Mouse (Mus musculus): ENCODE data around the gene Plbd1.

Plbd1 gene

DNA sequence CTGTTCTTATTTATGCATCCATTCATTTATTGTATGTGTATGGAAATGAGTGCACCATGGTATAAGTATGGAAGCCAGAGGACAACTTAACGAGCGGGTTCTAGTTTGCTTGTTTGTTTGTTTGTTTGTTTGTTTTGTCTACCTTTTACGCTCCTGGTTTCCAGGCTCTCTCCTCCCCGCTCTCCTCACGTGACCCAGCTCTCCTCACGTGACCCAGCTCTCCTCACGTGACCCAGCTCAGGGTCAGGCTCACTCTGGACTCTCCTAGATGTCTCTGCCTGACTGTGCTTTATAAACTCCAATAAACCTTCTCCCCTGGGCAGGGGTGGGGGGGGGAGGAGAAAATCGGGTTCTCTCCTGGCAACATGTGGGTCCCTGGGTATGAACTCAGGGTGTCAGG, 11.1 kb downstream of the Plbd1 start:
- no peak for DNase-seq (ENCODE audit: low read depth, low spot score)

DNA sequence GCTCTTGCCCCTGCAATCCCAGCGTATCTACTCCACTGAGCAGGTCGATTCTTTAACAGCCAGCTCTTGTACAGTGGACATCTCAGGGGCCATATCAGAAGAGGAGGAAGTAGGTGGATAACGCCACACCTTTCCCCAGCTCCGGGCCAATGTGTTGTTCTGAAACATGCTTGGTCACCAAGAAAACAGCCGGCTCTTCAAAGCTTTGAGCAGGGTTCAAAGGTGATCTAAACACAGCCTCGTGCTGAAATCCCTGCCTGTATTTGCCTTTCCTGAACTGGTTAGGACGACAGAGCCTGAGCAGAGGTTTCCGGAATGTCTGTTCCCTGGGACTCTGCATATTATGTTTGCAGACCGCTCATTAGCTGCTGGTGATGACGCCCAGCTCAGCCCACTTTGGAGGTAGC, 14.3 kb downstream of the Plbd1 start:
- no peak for DNase-seq (ENCODE audit: low read depth, low spot score)

DNA sequence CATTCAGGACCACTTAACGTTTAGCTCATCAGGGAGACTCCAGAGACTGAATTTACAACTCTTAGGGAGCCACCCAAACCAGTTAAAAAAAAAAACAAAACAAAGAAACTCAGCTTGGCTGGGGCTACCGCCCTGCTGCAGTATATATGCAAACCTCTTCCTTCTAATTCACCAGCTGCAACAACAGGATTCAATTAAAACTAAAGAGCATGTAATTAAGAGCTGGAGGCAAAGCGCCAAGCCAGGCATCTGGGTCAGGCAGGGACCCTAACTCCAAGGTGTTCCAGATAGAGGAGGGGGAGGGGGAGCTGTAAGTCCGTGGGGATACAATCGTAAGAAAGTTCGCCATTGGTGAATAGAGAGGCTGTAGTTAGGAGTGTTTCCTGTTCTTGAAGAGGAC, 15.5 kb downstream of the Plbd1 start:
- DNase-seq (ENCODE audit: low read depth, low spot score) = no peak

GRCm38 (mm10) chr6:136645754-136646153, 16.0 kb downstream of the Plbd1 start:
- DNase-seq (ENCODE audit: low read depth, low spot score) = no peak

- DNase-seq (ENCODE audit: low read depth, low spot score) = no peak
Observed at GRCm38 (mm10) chr6:136644171-136644570, 17.6 kb downstream of the Plbd1 start.

DNA sequence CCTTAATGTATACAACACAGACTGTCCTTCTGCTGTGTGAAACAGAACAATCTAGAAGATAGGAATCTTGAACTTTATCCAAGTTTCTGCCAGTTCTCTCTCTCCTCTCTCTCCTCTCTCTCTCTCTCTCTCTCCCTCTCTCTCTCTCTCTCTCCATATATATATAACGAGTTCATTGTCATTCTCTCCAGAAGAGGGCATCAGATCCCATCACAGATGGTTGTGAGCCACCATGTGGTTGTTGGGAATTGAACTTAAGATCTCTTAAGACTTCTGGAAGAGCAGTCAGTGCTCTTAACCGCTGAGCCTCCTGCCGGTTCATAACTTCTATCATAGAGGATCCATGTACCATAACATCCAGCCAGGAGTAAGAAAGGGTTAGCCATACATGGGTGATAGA, 26.7 kb downstream of the Plbd1 start:
- DNase-seq (ENCODE audit: low read depth, low spot score) = no peak

DNA sequence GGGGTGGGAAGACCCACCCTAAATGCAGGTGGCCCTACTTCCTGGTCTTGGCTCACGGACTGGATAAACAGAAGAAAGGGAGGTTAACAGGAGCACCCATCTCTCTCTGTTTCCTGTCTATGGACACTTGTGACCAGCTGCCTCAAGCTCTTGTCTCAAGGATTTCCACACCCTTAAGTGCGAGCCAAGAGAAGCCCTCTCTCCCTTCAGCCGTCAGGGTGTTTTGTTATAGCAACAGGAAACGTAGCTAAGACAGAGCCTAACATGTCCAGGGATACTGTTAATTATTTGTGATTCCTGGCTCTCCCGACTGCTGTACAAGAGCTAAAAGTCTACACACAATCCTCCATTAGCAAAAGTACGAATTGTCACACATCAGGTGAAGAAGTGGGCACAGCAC, 28.0 kb downstream of the Plbd1 start:
- DNase-seq (ENCODE audit: low read depth, low spot score) = no peak

GRCm38 (mm10) chr6:136633154-136633553, 28.6 kb downstream of the Plbd1 start:
- no peak for DNase-seq (ENCODE audit: low read depth, low spot score)

- no peak for DNase-seq (ENCODE audit: low read depth, low spot score)
Observed at GRCm38 (mm10) chr6:136631945-136632534, 29.7 kb downstream of the Plbd1 start.

DNA sequence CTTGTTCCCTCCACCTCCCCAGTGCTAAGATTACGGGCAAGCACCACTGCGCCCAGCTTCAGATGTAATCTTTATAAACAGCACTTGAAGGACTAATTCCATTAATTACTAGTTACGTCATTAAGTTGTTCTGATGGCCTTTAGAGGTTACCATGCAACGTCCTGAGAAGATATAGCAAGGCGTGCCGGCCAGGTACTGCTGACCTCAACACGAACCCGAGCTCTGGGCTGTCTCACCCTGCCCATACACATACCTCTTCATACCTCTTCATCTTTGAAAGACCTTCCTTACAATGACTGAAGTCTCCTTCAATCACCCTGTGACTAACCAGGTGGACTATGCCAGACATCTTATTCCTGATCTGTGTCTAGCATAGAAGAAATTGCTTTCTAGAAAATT, 30.2 kb downstream of the Plbd1 start:
- DNase-seq (ENCODE audit: low read depth, low spot score) = no peak

GRCm38 (mm10) chr6:136629639-136630038, 32.1 kb downstream of the Plbd1 start:
- DNase-seq (ENCODE audit: low read depth, low spot score) = no peak

GRCm38 (mm10) chr6:136625421-136625820, 36.3 kb downstream of the Plbd1 start:
- no peak for DNase-seq (ENCODE audit: low read depth, low spot score)

GRCm38 (mm10) chr6:136620361-136621139, 41.2 kb downstream of the Plbd1 start:
- peak; percentile 42 for DNase-seq (ENCODE audit: low read depth, low spot score)

GRCm38 (mm10) chr6:136614156-136614555, 47.6 kb downstream of the Plbd1 start:
- no peak for DNase-seq (ENCODE audit: low read depth, low spot score)

GRCm38 (mm10) chr6:136612312-136612711, 49.4 kb downstream of the Plbd1 start:
- no peak for DNase-seq (ENCODE audit: low read depth, low spot score)

DNA sequence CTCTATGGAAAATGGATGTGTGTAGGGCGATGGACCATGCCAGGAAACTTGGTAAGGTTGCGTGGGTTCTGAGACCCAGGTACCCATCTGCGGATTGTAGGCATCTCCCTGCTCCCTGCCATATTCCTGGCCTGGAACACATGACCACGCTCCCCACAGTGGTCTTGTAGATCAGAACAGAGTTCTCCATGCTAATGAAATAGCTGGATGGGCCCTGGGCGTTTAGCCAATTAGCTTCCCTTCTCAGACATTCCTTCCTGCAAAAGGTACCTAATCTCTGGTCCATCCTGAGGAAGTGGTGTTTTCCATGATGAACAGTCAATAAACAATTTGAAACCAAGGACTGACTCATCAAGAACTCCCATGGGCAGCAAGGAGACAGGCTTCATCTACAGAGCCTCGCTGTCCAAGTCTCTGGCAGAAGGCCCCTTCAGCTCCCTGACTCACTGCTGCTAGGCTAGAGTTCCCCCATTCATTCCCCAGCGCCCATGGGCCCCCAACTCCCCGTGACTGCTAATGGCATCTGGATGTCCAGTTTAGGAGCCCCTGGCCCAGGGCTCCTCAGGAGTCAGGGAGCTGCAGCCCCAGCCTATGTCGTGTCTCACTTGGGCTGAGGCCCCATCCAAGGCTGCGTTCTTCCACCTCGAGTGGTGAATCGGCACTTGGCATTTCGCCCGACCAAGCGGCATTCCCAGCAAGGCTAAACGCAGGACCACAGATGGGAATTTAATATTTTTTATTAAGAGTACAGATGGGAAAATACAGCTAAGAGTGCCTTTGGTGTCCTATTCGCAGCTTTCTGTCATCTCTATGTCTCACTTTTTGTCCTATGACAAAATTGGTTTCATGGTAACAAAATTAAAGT, 50.1 kb downstream of the Plbd1 start:
- DNase-seq (ENCODE audit: low read depth, low spot score) = peak; percentile 8

GRCm38 (mm10) chr6:136602601-136603000, 59.1 kb downstream of the Plbd1 start:
- DNase-seq (ENCODE audit: low read depth, low spot score) = no peak

DNA sequence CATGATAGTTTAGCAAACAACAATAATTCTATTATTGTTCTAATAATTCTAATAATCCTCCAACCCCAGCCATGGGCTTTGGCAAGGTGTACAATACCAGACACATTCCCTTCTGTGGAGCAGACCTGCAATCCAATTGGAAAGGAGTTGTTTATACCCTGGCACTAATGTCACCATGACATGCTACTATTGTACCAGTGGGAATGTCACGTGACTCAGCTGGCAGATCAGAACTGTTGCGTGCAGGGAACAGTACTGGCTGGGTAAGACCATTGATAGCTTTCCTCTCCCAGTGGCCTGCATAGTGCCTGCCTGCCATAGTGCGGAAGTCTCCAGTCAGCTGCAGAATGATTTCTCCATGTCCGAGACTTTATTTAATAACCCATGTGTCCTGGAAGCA, 67.2 kb downstream of the Plbd1 start:
- DNase-seq (ENCODE audit: low read depth, low spot score) = no peak

- no peak for DNase-seq (ENCODE audit: low read depth, low spot score)
Observed at GRCm38 (mm10) chr6:136590739-136591138, 71.0 kb downstream of the Plbd1 start.

DNA sequence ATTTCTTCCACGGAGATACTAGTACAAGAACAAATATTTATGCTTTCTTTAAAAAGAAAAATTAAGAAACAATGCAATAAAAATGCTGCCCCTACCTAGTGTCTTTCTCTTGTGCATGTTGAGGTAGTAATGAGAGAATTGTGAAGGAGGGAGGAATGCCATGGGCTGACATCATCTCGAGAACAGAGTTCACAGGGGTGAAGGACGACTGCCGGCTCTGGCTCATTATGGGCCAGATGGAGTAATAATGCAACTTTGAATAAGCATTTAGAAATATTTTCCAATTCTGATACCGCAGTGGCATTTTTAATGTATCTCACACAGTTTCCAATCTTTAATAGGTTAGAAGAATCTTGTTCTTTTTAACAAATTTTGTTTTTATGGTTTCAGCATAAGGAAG, 95.7 kb downstream of the Plbd1 start:
- no peak for DNase-seq (ENCODE audit: low read depth, low spot score)

All from skeletal muscle tissue, adult 2 months (tissue).